Mouse (Mus musculus): ENCODE results near the gene C3ar1.

The C3ar1 gene

GRCm38 (mm10) chr6:122825923-122826742, 29.8 kb downstream of the C3ar1 start:
- DNase-seq, result peak; percentile 99

GRCm38 (mm10) chr6:122825166-122825565, 30.8 kb downstream of the C3ar1 start:
- no peak for DNase-seq

- peak; percentile 98 for DNase-seq
These were observed 31.9 kb downstream of the C3ar1 start for GRCm38 (mm10) chr6:122824086-122824485.

- peak; percentile 91 for DNase-seq
These were observed 34.1 kb downstream of the C3ar1 start for GRCm38 (mm10) chr6:122821822-122822221.

GRCm38 (mm10) chr6:122820799-122821650, 34.9 kb downstream of the C3ar1 start:
- peak; percentile 91 for DNase-seq

GRCm38 (mm10) chr6:122820071-122820798, 35.7 kb downstream of the C3ar1 start:
- DNase-seq, result peak; percentile 96

GRCm38 (mm10) chr6:122819306-122820070, 36.5 kb downstream of the C3ar1 start, which contains the start of gene Foxj2:
Gene Foxj2 (plus strand): TSS chr6:122819914.
- DNase-seq, result peak; percentile 97

- no peak for DNase-seq
These were observed 42.3 kb downstream of the C3ar1 start for GRCm38 (mm10) chr6:122813640-122814039.

- no peak for DNase-seq
These were observed 43.2 kb downstream of the C3ar1 start for GRCm38 (mm10) chr6:122812716-122813115.

GRCm38 (mm10) chr6:122811771-122812600, 44.0 kb downstream of the C3ar1 start:
- DNase-seq, result peak; percentile 92

- peak; percentile 100 for DNase-seq
These were observed 44.7 kb downstream of the C3ar1 start for GRCm38 (mm10) chr6:122811280-122811652.

- DNase-seq, result peak; percentile 100
These were observed 45.2 kb downstream of the C3ar1 start for GRCm38 (mm10) chr6:122810615-122811279.

GRCm38 (mm10) chr6:122810022-122810614, 45.8 kb downstream of the C3ar1 start:
- DNase-seq, result no peak

GRCm38 (mm10) chr6:122804418-122804817, 51.5 kb downstream of the C3ar1 start:
- peak; percentile 96 for DNase-seq

- DNase-seq, result peak; percentile 95
These were observed 54.0 kb downstream of the C3ar1 start for GRCm38 (mm10) chr6:122801801-122802514.

- peak; percentile 99 for DNase-seq
These were observed 54.6 kb downstream of the C3ar1 start, which contains the start of gene Slc2a3 for GRCm38 (mm10) chr6:122801301-122801800. Gene Slc2a3 (minus strand): TSS chr6:122801640.

- no peak for DNase-seq
These were observed 55.2 kb downstream of the C3ar1 start for GRCm38 (mm10) chr6:122800640-122801300.

Measured in heart, adult 11 months (tissue).